Mouse (Mus musculus) liver, embryonic 14.5 days (tissue): ENCODE results near the gene Slbp. TPM values are rescaled to one million over a fixed set of nuclear protein-coding genes. Genes with fewer than 3 reads are reported as not detected.
A peak's percentile ranks its signal among the peaks of the same experiment; 100 is the strongest.

ENCODE experiments used
- ATAC-seq: fragments of 200-750 bp; cut with Nextera tagmentation; 2 replicates; pipeline ENCODE4 v1.8.0; 2017; ENCODE audit warnings: moderate number of reproducible peaks, mild to moderate bottlenecking, moderate library complexity; ENCODE audit not compliant: insufficient read depth
- DNase-seq, 3 experiments: peaks; one replicate each; pipeline ENCODE4 v3.0.0-alpha.2; 2012 to 2013; ENCODE audit warnings: low read depth in 3 of 3, low spot score in 3 of 3
- H3K27ac ChIP-seq: fragments of 300-500 bp; sonication (generic); 2 replicates; pipeline ENCODE4 v1.5.1; 2014; ENCODE audit warnings: moderate library complexity, mild to moderate bottlenecking, control low read depth, inconsistent platforms
- H3K27me3 ChIP-seq: fragments of 300-500 bp; sonication (generic); 2 replicates; pipeline ENCODE4 v1.6.1; 2014; ENCODE audit warnings: mild to moderate bottlenecking, low read length, moderate library complexity; ENCODE audit not compliant: control insufficient read depth, insufficient read depth
- H3K36me3 ChIP-seq: fragments of 300-500 bp; sonication (generic); replicated peaks from 2 replicates; pipeline ENCODE4 v1.6.1; 2014; ENCODE audit warnings: low read depth; ENCODE audit not compliant: control insufficient read depth, insufficient read depth
- H3K4me1 ChIP-seq, 2 experiments: fragments of 200-500 bp in 1 of 2; fragments of 300-500 bp in 1 of 2; sonication (generic) in 1 of 2; replicated peaks; 2 replicates each; pipeline ENCODE4 v1.6.1; 2012 to 2014; ENCODE audit warnings: antibody characterized with exemption in 1 of 2, inconsistent platforms in 1 of 2, low read length in 1 of 2; ENCODE audit not compliant: control insufficient read depth in 2 of 2, insufficient read depth in 2 of 2
- H3K4me2 ChIP-seq: fragments of 300-500 bp; sonication (generic); 2 replicates; pipeline ENCODE4 v1.6.1; 2014; ENCODE audit warnings: low read depth, mild to moderate bottlenecking, control low read depth, moderate library complexity
- H3K4me3 ChIP-seq, 2 experiments: fragments of 200-500 bp in 1 of 2; fragments of 300-500 bp in 1 of 2; sonication (generic) in 1 of 2; 2 replicates each; pipeline ENCODE4 v1.5.1; 2012 to 2014; ENCODE audit warnings: low read depth in 2 of 2, low read length in 2 of 2, mild to moderate bottlenecking in 2 of 2, control low read depth in 1 of 2, inconsistent platforms in 1 of 2, moderate library complexity in 1 of 2; ENCODE audit not compliant: insufficient read depth in 1 of 2
- H3K9ac ChIP-seq: fragments of 300-500 bp; sonication (generic); replicated peaks from 2 replicates; pipeline ENCODE4 v1.6.1; 2014; ENCODE audit warnings: mild to moderate bottlenecking, control low read depth, moderate library complexity
- H3K9me3 ChIP-seq: fragments of 300-500 bp; sonication (generic); 2 replicates; pipeline ENCODE4 v1.6.1; 2016; ENCODE audit warnings: low read length, mixed read lengths; ENCODE audit not compliant: control insufficient read depth
- CTCF ChIP-seq: IDR thresholded peaks from 2 replicates; pipeline ENCODE4 v1.5.1; 2016; ENCODE audit warnings: antibody characterized with exemption, low read depth, control low read depth
- EP300 ChIP-seq: IDR thresholded peaks from 2 replicates; pipeline ENCODE4 v1.6.1; 2016; ENCODE audit warnings: antibody characterized with exemption, low read depth
- WGBS: fragments of 180-500 bp; shearing (Covaris S2); extraction: QIAGEN DNeasy Blood & Tissue Kit; methylation state at CpG from one replicate; pipeline ENCODE4 v1.1.7; 2014; ENCODE audit not compliant: insufficient replicate concordance; 5-methylcytosine and 5-hydroxymethylcytosine counted together
- polyA plus RNA-seq, 2 experiments: library from polyadenylated mRNA; depleted of rRNA in 1 of 2; stranded (reverse) in 1 of 2; unstranded in 1 of 2; fragments of >200 nt; fragmentation: Nextera tagmentation in 1 of 2; extraction: Ambion mirVana in 1 of 2; gene quantifications; 2 replicates each; pipeline versions ENCODE4 v1.2.1 to v1.2.3; 2012 to 2014

Slbp gene
- polyA plus RNA-seq, 2 experiments: 155 to 290 TPM

DNA sequence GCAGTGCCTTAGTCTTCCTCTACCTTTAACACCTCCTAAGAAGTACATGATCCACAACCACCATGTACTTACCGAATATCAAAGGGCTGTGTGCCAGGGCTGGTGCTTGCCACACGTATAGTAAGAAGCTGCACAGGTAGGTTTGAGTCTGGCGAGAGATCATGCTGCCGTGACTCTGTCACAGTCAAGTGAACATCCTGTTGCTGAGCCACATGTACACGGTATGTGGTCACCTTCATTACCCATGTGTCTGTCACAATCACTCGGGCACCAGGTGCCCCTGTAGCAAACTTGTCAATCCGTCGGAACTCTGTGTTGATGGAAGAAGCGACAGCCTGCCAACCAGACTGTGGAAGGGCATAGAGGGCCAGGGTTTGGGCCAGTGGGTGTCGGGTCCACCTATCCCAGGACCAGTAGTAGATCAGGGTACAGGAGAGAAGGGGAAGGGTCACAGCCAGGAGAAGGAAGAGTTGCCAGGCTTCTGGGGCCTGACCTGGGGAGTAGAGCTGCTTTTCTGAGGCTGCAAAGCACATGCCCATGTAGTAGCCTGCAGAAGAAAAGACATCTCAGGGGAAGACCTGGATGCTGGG, 3.0 kb upstream of the Slbp start:
- no peaks in the 10 kb centered on the region for H3K9me3 ChIP-seq
- peak overlapping the region; percentile 81 for H3K4me2 ChIP-seq
- H3K4me1 ChIP-seq: peaks cover 21 to 30% of the 10 kb centered on the region in 2 experiments
- 89% methylated on average over 10 of the region's 10 CpGs for WGBS
- no peak for ATAC-seq
- no peak for DNase-seq
- no peak overlapping the region for H3K9ac ChIP-seq
- TF ChIP-seq CTCF (no peak), EP300 (no peak)
- H3K27ac ChIP-seq: no peak overlapping the region
- no peaks in the 10 kb centered on the region for H3K27me3 ChIP-seq
- no peak overlapping the region for H3K4me3 ChIP-seq
- peaks cover 28% of the 10 kb centered on the region for H3K36me3 ChIP-seq

DNA sequence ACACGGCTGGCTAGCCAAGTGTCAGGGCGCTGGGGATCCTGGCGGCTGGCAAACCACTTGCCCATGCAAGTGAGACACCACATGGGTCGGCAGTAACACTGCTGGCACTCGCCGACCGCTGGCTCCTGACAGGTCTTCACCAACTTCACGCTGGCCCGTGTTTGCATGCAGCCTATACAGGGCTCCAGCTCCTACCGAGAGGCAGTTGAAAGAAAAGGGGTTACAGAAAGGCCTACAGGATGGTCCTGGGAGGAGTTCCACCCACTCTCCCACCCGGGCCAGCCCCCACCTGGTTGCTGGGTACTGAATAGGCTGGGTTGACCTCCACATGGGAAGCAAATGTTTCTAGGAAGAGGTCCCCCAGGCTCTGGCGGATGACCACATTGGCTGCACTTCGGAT, 2.0 kb upstream of the Slbp start:
- Histone ChIP-seq H3K27ac (no peak overlapping the region), H3K4me3 (no peak overlapping the region), H3K36me3 (peaks cover 35% of the 10 kb centered on the region), H3K4me2 (no peak overlapping the region), H3K9ac (no peak overlapping the region), H3K27me3 (no peaks in the 10 kb centered on the region), H3K4me1 (peaks cover 27 to 33% of the 10 kb centered on the region in 2 experiments), H3K9me3 (no peaks in the 10 kb centered on the region)
- no peak for DNase-seq
- TF ChIP-seq EP300 (no peak), CTCF (no peak)
- ATAC-seq: no peak
- WGBS: 89% methylated on average over 13 of the region's 13 CpGs

- H3K4me3 ChIP-seq: peak overlapping the region; percentile 28 to 95; a peak in 3 of 4 replicates
- 3% methylated on average over 9 of the region's 9 CpGs for WGBS
- no peaks in the 10 kb centered on the region for H3K27me3 ChIP-seq
- peaks cover 52% of the 10 kb centered on the region for H3K36me3 ChIP-seq
- peak overlapping the region; percentile 71 for H3K27ac ChIP-seq
- DNase-seq (no peak), ATAC-seq (peak; percentile 6)
- peak overlapping the region; percentile 93 for H3K9ac ChIP-seq
- H3K4me2 ChIP-seq: peak overlapping the region; percentile 98
- no peak for TF ChIP-seq CTCF
- no peak for TF ChIP-seq EP300
- no peaks in the 10 kb centered on the region for H3K9me3 ChIP-seq
- H3K4me1 ChIP-seq: peaks cover 27 to 30% of the 10 kb centered on the region in 2 experiments
These were observed 404 bp upstream of the Slbp start for GRCm38 (mm10) chr5:33652783-33653173.

- ATAC-seq (no peak), DNase-seq (no peak)
- Histone ChIP-seq H3K4me3 (peak overlapping the region; percentile 86 to 95), H3K27ac (peak overlapping the region; percentile 77), H3K9me3 (no peaks in the 10 kb centered on the region), H3K4me1 (peaks cover 26 to 27% of the 10 kb centered on the region in 2 experiments), H3K4me2 (peak overlapping the region; percentile 98), H3K27me3 (no peaks in the 10 kb centered on the region), H3K9ac (peak overlapping the region; percentile 93), H3K36me3 (peaks cover 64% of the 10 kb centered on the region)
- no peak for TF ChIP-seq CTCF
- 2% methylated on average over 11 of the region's 11 CpGs for WGBS
These were observed 843 bp downstream of the Slbp start for GRCm38 (mm10) chr5:33651541-33651920.

GRCm38 (mm10) chr5:33651017-33651416, 1.4 kb downstream of the Slbp start:
- H3K36me3 ChIP-seq: peaks cover 70% of the 10 kb centered on the region
- WGBS: 4% methylated on average over 2 of the region's 2 CpGs
- DNase-seq: no peak

More at GRCm38 (mm10) chr5:33651017-33651416, 1.4 kb downstream of the Slbp start:
- TF ChIP-seq CTCF (no peak), EP300 (no peak)
- H3K27me3 ChIP-seq: no peaks in the 10 kb centered on the region
- H3K9me3 ChIP-seq: no peaks in the 10 kb centered on the region
- H3K9ac ChIP-seq: peak overlapping the region; percentile 93
- H3K4me3 ChIP-seq: peak overlapping the region; percentile 86 to 95
- peak overlapping the region; percentile 77 for H3K27ac ChIP-seq
- peaks cover 23 to 24% of the 10 kb centered on the region in 2 experiments for H3K4me1 ChIP-seq
- H3K4me2 ChIP-seq: peak overlapping the region; percentile 98
- ATAC-seq: no peak
